Mouse (Mus musculus): ENCODE measurements at regions not wholly inside any gene's neighbourhood (a gene's known extent, or its start where the extent isn't known, plus 50 kb on each side); places are given as distances from the start of the nearest gene placed in this dataset.

DNA sequence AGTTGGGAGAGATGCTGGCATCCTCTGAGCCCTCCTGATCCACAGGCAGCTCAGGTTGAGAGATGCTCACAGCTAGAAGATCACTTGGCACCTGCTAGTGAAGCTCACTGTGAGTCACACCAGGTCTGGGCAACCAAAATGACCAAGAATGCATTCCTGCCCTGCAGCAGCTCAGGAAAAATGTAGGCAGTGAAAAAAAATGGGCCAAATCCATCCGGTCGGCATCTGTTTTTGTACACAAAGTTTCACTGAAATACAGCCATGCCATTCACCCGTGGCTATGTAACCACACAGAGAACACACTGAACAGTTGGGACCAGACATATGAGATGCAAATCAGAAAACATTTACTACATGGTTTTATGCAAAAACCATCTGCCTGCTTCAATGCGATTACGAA is 135.1 kb downstream of the Tomm20 start:
- no peak for TF ChIP-seq CTCF (IDR thresholded peaks at IDR 0.05)
- TF ChIP-seq EP300 (IDR thresholded peaks at IDR 0.05), result no peak
